Mouse (Mus musculus) olfactory bulb, adult 2 months (tissue): ENCODE measurements around the gene Bysl.

Source experiments
- CTCF ChIP-seq: fragments of 200-500 bp; IDR thresholded peaks from 2 replicates; pipeline ENCODE4 v1.5.1; 2012; ENCODE audit warnings: low read depth, mild to moderate bottlenecking, low read length, moderate library complexity; ENCODE audit not compliant: insufficient read depth
- POLR2A ChIP-seq: fragments of 200-500 bp; IDR thresholded peaks from 2 replicates; pipeline ENCODE4 v1.6.1; 2012; ENCODE audit warnings: mild to moderate bottlenecking, low read depth, low read length, moderate library complexity; ENCODE audit not compliant: insufficient read depth

GRCm38 (mm10) chr17:47629717-47630677 lies 18.7 kb upstream of the Bysl start:
- TF ChIP-seq POLR2A (no peak), CTCF (no peak)
